Mouse (Mus musculus): ENCODE results near the gene Plxnc1.

Plxnc1 gene

GRCm38 (mm10) chr10:94947915-94948675 lies 3.5 kb upstream of the Plxnc1 start:
- DNase-seq (ENCODE audit: low read depth), result no peak

- no peak for DNase-seq (ENCODE audit: low read depth)
Measured at GRCm38 (mm10) chr10:94947386-94947785, 2.8 kb upstream of the Plxnc1 start.

- DNase-seq (ENCODE audit: low read depth), result no peak
Measured at GRCm38 (mm10) chr10:94945206-94945711, 624 bp upstream of the Plxnc1 start.

- DNase-seq (ENCODE audit: low read depth), result no peak
Measured at GRCm38 (mm10) chr10:94943846-94944690, 567 bp downstream of the Plxnc1 start.

- DNase-seq (ENCODE audit: low read depth), result no peak
Measured at GRCm38 (mm10) chr10:94943401-94943845, 1.2 kb downstream of the Plxnc1 start.

- DNase-seq (ENCODE audit: low read depth), result no peak
Measured at GRCm38 (mm10) chr10:94942449-94943041, 2.1 kb downstream of the Plxnc1 start.

- DNase-seq (ENCODE audit: low read depth), result no peak
Measured at GRCm38 (mm10) chr10:94941551-94941950, 3.1 kb downstream of the Plxnc1 start.

GRCm38 (mm10) chr10:94940786-94941185 lies 3.8 kb downstream of the Plxnc1 start:
- DNase-seq (ENCODE audit: low read depth), result no peak

GRCm38 (mm10) chr10:94940061-94940460 lies 4.6 kb downstream of the Plxnc1 start:
- no peak for DNase-seq (ENCODE audit: low read depth)

- DNase-seq (ENCODE audit: low read depth), result no peak
Measured at GRCm38 (mm10) chr10:94938899-94939298, 5.7 kb downstream of the Plxnc1 start.

- DNase-seq (ENCODE audit: low read depth), result no peak
Measured at GRCm38 (mm10) chr10:94938320-94938719, 6.3 kb downstream of the Plxnc1 start.

GRCm38 (mm10) chr10:94935270-94935669 lies 9.4 kb downstream of the Plxnc1 start:
- no peak for DNase-seq (ENCODE audit: low read depth)

GRCm38 (mm10) chr10:94934151-94934614 lies 10.5 kb downstream of the Plxnc1 start:
- no peak for DNase-seq (ENCODE audit: low read depth)

GRCm38 (mm10) chr10:94931961-94932832 lies 12.4 kb downstream of the Plxnc1 start:
- DNase-seq (ENCODE audit: low read depth), result no peak

- DNase-seq (ENCODE audit: low read depth), result no peak
Measured at GRCm38 (mm10) chr10:94928164-94928563, 16.5 kb downstream of the Plxnc1 start.

- no peak for DNase-seq (ENCODE audit: low read depth)
Measured at GRCm38 (mm10) chr10:94926297-94926696, 18.3 kb downstream of the Plxnc1 start.

- no peak for DNase-seq (ENCODE audit: low read depth)
Measured at GRCm38 (mm10) chr10:94924878-94925277, 19.8 kb downstream of the Plxnc1 start.

- DNase-seq (ENCODE audit: low read depth), result no peak
Measured at GRCm38 (mm10) chr10:94924450-94924849, 20.2 kb downstream of the Plxnc1 start.

- DNase-seq (ENCODE audit: low read depth), result no peak
Measured at GRCm38 (mm10) chr10:94923337-94923762, 21.3 kb downstream of the Plxnc1 start.

- DNase-seq (ENCODE audit: low read depth), result no peak
Measured at GRCm38 (mm10) chr10:94922848-94923247, 21.8 kb downstream of the Plxnc1 start.

GRCm38 (mm10) chr10:94921751-94922150 lies 22.9 kb downstream of the Plxnc1 start:
- no peak for DNase-seq (ENCODE audit: low read depth)

Data from c-Kit-positive CD71-negative TER-119-negative erythroid progenitor cells, embryonic 14.5 days (primary cell).